Mouse (Mus musculus) kidney, adult 2 months (tissue): ENCODE measurements around the gene Ctdnep1.

Experiments
- CTCF ChIP-seq: fragments of 200-500 bp; conservative IDR thresholded peaks from 2 replicates; pipeline ENCODE4 v1.5.1; 2011; ENCODE audit warnings: low read depth, mild to moderate bottlenecking, control low read depth, low read length, moderate library complexity, mixed read lengths; ENCODE audit not compliant: insufficient read depth, insufficient read length
- POLR2A ChIP-seq: fragments of 200-500 bp; IDR thresholded peaks from one replicate; pipeline ENCODE4 v1.6.1; 2011; ENCODE audit warnings: low read depth, low read length, control low read depth

DNA sequence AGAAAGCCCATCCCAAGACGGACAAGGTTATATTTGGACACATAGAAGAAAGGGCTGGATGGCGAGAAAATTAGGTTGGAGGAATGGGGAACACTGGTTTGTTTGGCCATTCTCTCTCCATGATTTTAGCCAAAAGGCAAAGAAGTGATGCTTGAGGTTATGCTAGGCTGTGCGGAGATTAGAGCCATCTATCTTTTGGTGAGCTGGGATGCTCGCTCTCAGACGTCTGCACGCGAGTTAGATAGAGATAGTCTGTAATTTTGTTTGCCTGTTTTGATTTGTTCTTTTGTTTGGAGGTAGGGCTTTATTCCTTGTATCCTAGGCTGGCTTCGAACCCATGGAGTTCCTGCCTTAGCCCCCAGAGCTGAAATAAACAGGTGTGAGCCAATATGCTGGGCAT is 20.2 kb downstream of the Ctdnep1 start:
- TF ChIP-seq POLR2A (no peak), CTCF (no peak)
